Mouse (Mus musculus): ENCODE measurements around the gene Ggt6.

GRCm38 (mm10) chr11:72411945-72412344, 23.4 kb upstream of the Ggt6 start:
- TF ChIP-seq ZC3H11A (IDR thresholded peaks at IDR 0.05; ENCODE audit: borderline replicate concordance, low read depth, low read length) (no peak), CHD2 (IDR thresholded peaks at IDR 0.05; ENCODE audit: low read depth, low read length) (no peak), MAFK (IDR thresholded peaks at IDR 0.05; ENCODE audit: insufficient read depth, low read depth, low read length) (no peak)
